In genomic region chr14:34201231-34202035, GRCm38 (mm10) we compare ENCODE assay signal across 7 mouse cellular contexts. TPM values are rescaled to one million over a fixed set of nuclear protein-coding genes. Genes with fewer than 3 reads are reported as not detected.
A peak's percentile ranks its signal among the peaks of the same experiment; 100 is the strongest.
DNase-seq lines count a peak whose midpoint lies in the region; ATAC-seq lines count a peak whose summit lies in the region.

Gprin2 (minus strand) TSS chr14:34201653.

- H3K27me3 ChIP-seq in stomach, embryonic 16.5 days (ENCODE audit: control insufficient read depth, insufficient read depth, low read length), result no peaks in the 10 kb centered on the region; the same call in 1 of the 2 replicates

- peak within 1 kb of the TSS; percentile 98 for H3K4me2 ChIP-seq in stomach, embryonic 16.5 days (ENCODE audit: low read depth, low read length)

- peak; percentile 11 to 52 for DNase-seq in urinary bladder, adult 18-20 months (ENCODE audit: low spot score in 2 of 2)
- no peak for DNase-seq in urinary bladder, adult 2 months (ENCODE audit: low spot score)
- peak; percentile 62 to 81 for DNase-seq in cerebellum, postnatal 25 days
- peak; percentile 16 to 25 for DNase-seq in heart, postnatal 10 days
- peak; percentile 19 to 71 for DNase-seq in kidney, postnatal 36 days
- DNase-seq in mesoderm, embryonic 11.5 days (ENCODE audit: low read depth, low spot score), result peak; percentile 22

- H3K27ac ChIP-seq in stomach, embryonic 16.5 days (ENCODE audit: low read length), result no peak within 1 kb of the TSS

- no peaks in the 10 kb centered on the region for H3K4me1 ChIP-seq in stomach, embryonic 16.5 days (ENCODE audit: control insufficient read depth, insufficient read depth, low read length)

- peak within 1 kb of the TSS; percentile 69 for H3K4me3 ChIP-seq in stomach, embryonic 16.5 days (replicated peaks; ENCODE audit: low read length)

- ATAC-seq in stomach, embryonic 16.5 days (ENCODE audit: insufficient read depth, low FRiP score), result peak; percentile 29; the same call in 1 of the 2 replicates

- H3K9ac ChIP-seq in stomach, embryonic 16.5 days (ENCODE audit: low read length), result peak within 1 kb of the TSS; percentile 72

- H3K36me3 ChIP-seq in stomach, embryonic 16.5 days (ENCODE audit: control insufficient read depth, insufficient read depth, low read length), result no peaks in the 10 kb centered on the region

- intact Hi-C loops in heart, postnatal 10 days (cut with DNase I), result no loop called here

- H3K9me3 ChIP-seq in stomach, embryonic 16.5 days (replicated peaks; ENCODE audit: control insufficient read depth, low read length), result no peaks in the 10 kb centered on the region

- 5% methylated on average over 51 of the region's 52 CpGs for WGBS in stomach, embryonic 16.5 days

RNA-seq across cellular contexts. Expression of gene Gprin2, which starts in this region (rescaled TPM):
- 0.30 and 0.72 TPM in 2 replicates for polyA plus RNA-seq in urinary bladder, adult 2 months (2012; rRNA removed)
- total RNA-seq in heart, postnatal 10 days (2021), result under 1 TPM; 0.17 to 0.34 TPM
- polyA plus RNA-seq in stomach, embryonic 16.5 days (2015; fragmentation: Nextera tagmentation; extraction: Ambion mirVana), result 0.29 and 0.31 TPM in 2 replicates

Comparison
In these comparisons a context has a peak if more than half of its experiments do, and no peak if none do; other contexts are left out.
1. Peak in DNase-seq in heart, postnatal 10 days; RNA of the gene not detected or under 1 TPM.
2. Peak in ATAC-seq, H3K4me3 ChIP-seq, H3K9ac ChIP-seq and H3K4me2 ChIP-seq in stomach, embryonic 16.5 days; RNA of the gene not detected or under 1 TPM.